Mouse (Mus musculus) hindbrain, embryonic 15.5 days (tissue): ENCODE data around the gene Hdhd3. TPM values are rescaled to one million over a fixed set of nuclear protein-coding genes. Genes with fewer than 3 reads are reported as not detected.

ENCODE experiments used
- ATAC-seq: fragments of 200-750 bp; cut with Nextera tagmentation; 2 replicates; pipeline ENCODE4 v1.8.0; 2017; ENCODE audit warnings: low read depth, moderate number of reproducible peaks, moderate TSS enrichment; ENCODE audit not compliant: low FRiP score
- H3K27ac ChIP-seq: fragments of 300-500 bp; sonication (generic); replicated peaks from 2 replicates; pipeline ENCODE4 v1.5.1; 2015; ENCODE audit warnings: mild to moderate bottlenecking, inconsistent platforms
- H3K27me3 ChIP-seq: fragments of 300-500 bp; sonication (generic); 2 replicates; pipeline ENCODE4 v1.6.1; 2015; ENCODE audit warnings: control low read depth, inconsistent platforms
- H3K36me3 ChIP-seq: fragments of 300-500 bp; sonication (generic); 2 replicates; pipeline ENCODE4 v1.6.1; 2015; ENCODE audit warnings: control low read depth, inconsistent platforms
- H3K4me1 ChIP-seq: fragments of 300-500 bp; sonication (generic); replicated peaks from 2 replicates; pipeline ENCODE4 v1.6.1; 2015; ENCODE audit warnings: control low read depth, inconsistent platforms
- H3K4me2 ChIP-seq: fragments of 300-500 bp; sonication (generic); 2 replicates; pipeline ENCODE4 v1.6.1; 2015; ENCODE audit warnings: moderate library complexity, mild to moderate bottlenecking, inconsistent platforms
- H3K4me3 ChIP-seq: fragments of 300-500 bp; sonication (generic); 2 replicates; pipeline ENCODE4 v1.5.1; 2015; ENCODE audit warnings: mild to moderate bottlenecking, inconsistent platforms
- H3K9ac ChIP-seq: fragments of 300-500 bp; sonication (generic); 2 replicates; pipeline ENCODE4 v1.6.1; 2015; ENCODE audit warnings: inconsistent platforms
- H3K9me3 ChIP-seq: fragments of 300-500 bp; sonication (generic); 2 replicates; pipeline ENCODE4 v1.6.1; 2016; ENCODE audit warnings: control low read depth, inconsistent platforms
- WGBS: fragments of 180-500 bp; shearing (Covaris S2); methylation state at CpG from one replicate; pipeline ENCODE4 v1.1.7; 2015; 5-methylcytosine and 5-hydroxymethylcytosine counted together
- polyA plus RNA-seq: library from polyadenylated mRNA; unstranded; fragments of >200 nt; fragmentation: Nextera tagmentation; extraction: Ambion mirVana; gene quantifications from 2 replicates; pipeline ENCODE4 v1.2.1, GENCODE M21; 2015

Hdhd3 gene
- polyA plus RNA-seq, 1 experiment from 2014 or later, result 12.1 TPM

- ATAC-seq, result no peak
- Histone ChIP-seq H3K4me3 (no peak overlapping the region), H3K9me3 (no peaks in the 10 kb centered on the region), H3K4me2 (no peak overlapping the region), H3K36me3 (no peaks in the 10 kb centered on the region), H3K27me3 (no peaks in the 10 kb centered on the region), H3K4me1 (peaks cover 5% of the 10 kb centered on the region), H3K9ac (no peak overlapping the region), H3K27ac (no peak overlapping the region)
- WGBS, result 100% methylated on average over 1 of the region's 1 CpGs
These were observed 35.1 kb downstream of the Hdhd3 start for GRCm38 (mm10) chr4:62468158-62468557.

- no peak overlapping the region for H3K4me2 ChIP-seq
- no peaks in the 10 kb centered on the region for H3K9me3 ChIP-seq
- H3K27ac ChIP-seq, result no peak overlapping the region
- H3K4me3 ChIP-seq, result no peak overlapping the region
- no peaks in the 10 kb centered on the region for H3K4me1 ChIP-seq
- no peak for ATAC-seq
- 77% methylated on average over 2 of the region's 2 CpGs for WGBS
- no peaks in the 10 kb centered on the region for H3K27me3 ChIP-seq
- no peak overlapping the region for H3K9ac ChIP-seq
- H3K36me3 ChIP-seq, result peaks cover 5% of the 10 kb centered on the region; the same call in 1 of the 2 replicates
These were observed 40.1 kb downstream of the Hdhd3 start for GRCm38 (mm10) chr4:62463124-62463523.

- H3K9me3 ChIP-seq, result no peaks in the 10 kb centered on the region
- no peak overlapping the region for H3K4me3 ChIP-seq
- peaks cover 5% of the 10 kb centered on the region; the same call in 1 of the 2 replicates for H3K36me3 ChIP-seq
- H3K27ac ChIP-seq, result no peak overlapping the region
- no peak for ATAC-seq
- H3K9ac ChIP-seq, result no peak overlapping the region
- H3K4me1 ChIP-seq, result no peaks in the 10 kb centered on the region
- no peak overlapping the region for H3K4me2 ChIP-seq
- H3K27me3 ChIP-seq, result no peaks in the 10 kb centered on the region
- 94% methylated on average over 8 of the region's 8 CpGs for WGBS
These were observed 42.9 kb downstream of the Hdhd3 start for GRCm38 (mm10) chr4:62460348-62460747.

- Histone ChIP-seq H3K36me3 (peaks cover 5% of the 10 kb centered on the region; the same call in 1 of the 2 replicates), H3K4me3 (no peak overlapping the region), H3K9me3 (no peaks in the 10 kb centered on the region), H3K4me2 (no peak overlapping the region), H3K4me1 (no peaks in the 10 kb centered on the region), H3K27me3 (no peaks in the 10 kb centered on the region), H3K27ac (no peak overlapping the region), H3K9ac (no peak overlapping the region)
- 80% methylated on average over 3 of the region's 3 CpGs for WGBS
- no peak for ATAC-seq
These were observed 44.2 kb downstream of the Hdhd3 start for GRCm38 (mm10) chr4:62459081-62459480.

- H3K4me3 ChIP-seq, result no peak overlapping the region
- WGBS, result 63% methylated on average over 5 of the region's 5 CpGs
- no peak for ATAC-seq
These were observed 48.3 kb downstream of the Hdhd3 start for GRCm38 (mm10) chr4:62454995-62455394.

More at GRCm38 (mm10) chr4:62454995-62455394, 48.3 kb downstream of the Hdhd3 start:
- no peak overlapping the region for H3K27ac ChIP-seq
- no peaks in the 10 kb centered on the region for H3K27me3 ChIP-seq
- H3K9ac ChIP-seq, result no peak overlapping the region
- H3K36me3 ChIP-seq, result no peaks in the 10 kb centered on the region
- no peak overlapping the region for H3K4me2 ChIP-seq
- no peaks in the 10 kb centered on the region for H3K4me1 ChIP-seq
- H3K9me3 ChIP-seq, result no peaks in the 10 kb centered on the region

Other genes with a start within 250 kb of the Hdhd3 start
- 16.7 and 19.5 TPM in 2 replicates for gene Slc31a2, start 240.9 kb downstream of the Hdhd3 start, polyA plus RNA-seq
- gene Fkbp15, start 142.9 kb downstream of the Hdhd3 start, polyA plus RNA-seq, result 20.9 and 23.3 TPM in 2 replicates
- 43.1 and 46.2 TPM in 2 replicates for gene Slc31a1, start 142.7 kb downstream of the Hdhd3 start, polyA plus RNA-seq
- gene Cdc26, start 94.8 kb downstream of the Hdhd3 start, polyA plus RNA-seq, result 74.2 and 81.3 TPM in 2 replicates
- 14.6 and 15.1 TPM in 2 replicates for gene Prpf4, start 94.7 kb downstream of the Hdhd3 start, polyA plus RNA-seq
- 0.27 TPM in 1 of 2 replicates, not detected in the other for gene Rnf183, start 68.2 kb downstream of the Hdhd3 start, polyA plus RNA-seq
- gene Wdr31, start 32.6 kb downstream of the Hdhd3 start, polyA plus RNA-seq, result 12.9 and 13.2 TPM in 2 replicates
- gene Bspry, start 23.4 kb downstream of the Hdhd3 start, polyA plus RNA-seq, result 0.77 and 1.1 TPM in 2 replicates
- gene Alad, start 16.5 kb upstream of the Hdhd3 start, polyA plus RNA-seq, result 68.7 and 75.0 TPM in 2 replicates
- 62.8 and 65.3 TPM in 2 replicates for gene Pole3, start 21.6 kb upstream of the Hdhd3 start, polyA plus RNA-seq
- gene 4933430I17Rik, start 21.9 kb upstream of the Hdhd3 start, polyA plus RNA-seq, result 0.63 and 0.65 TPM in 2 replicates
- gene Rgs3, start 56.4 kb upstream of the Hdhd3 start, polyA plus RNA-seq, result 63.5 and 69.3 TPM in 2 replicates